Mouse (Mus musculus) layer of hippocampus, adult 11-12 months (tissue): ENCODE results near the gene Cd40.

Source experiments
- DNase-seq: peaks from one replicate; pipeline ENCODE4 v3.0.0; 2022; ENCODE audit warnings: low spot score

Cd40 gene

DNA sequence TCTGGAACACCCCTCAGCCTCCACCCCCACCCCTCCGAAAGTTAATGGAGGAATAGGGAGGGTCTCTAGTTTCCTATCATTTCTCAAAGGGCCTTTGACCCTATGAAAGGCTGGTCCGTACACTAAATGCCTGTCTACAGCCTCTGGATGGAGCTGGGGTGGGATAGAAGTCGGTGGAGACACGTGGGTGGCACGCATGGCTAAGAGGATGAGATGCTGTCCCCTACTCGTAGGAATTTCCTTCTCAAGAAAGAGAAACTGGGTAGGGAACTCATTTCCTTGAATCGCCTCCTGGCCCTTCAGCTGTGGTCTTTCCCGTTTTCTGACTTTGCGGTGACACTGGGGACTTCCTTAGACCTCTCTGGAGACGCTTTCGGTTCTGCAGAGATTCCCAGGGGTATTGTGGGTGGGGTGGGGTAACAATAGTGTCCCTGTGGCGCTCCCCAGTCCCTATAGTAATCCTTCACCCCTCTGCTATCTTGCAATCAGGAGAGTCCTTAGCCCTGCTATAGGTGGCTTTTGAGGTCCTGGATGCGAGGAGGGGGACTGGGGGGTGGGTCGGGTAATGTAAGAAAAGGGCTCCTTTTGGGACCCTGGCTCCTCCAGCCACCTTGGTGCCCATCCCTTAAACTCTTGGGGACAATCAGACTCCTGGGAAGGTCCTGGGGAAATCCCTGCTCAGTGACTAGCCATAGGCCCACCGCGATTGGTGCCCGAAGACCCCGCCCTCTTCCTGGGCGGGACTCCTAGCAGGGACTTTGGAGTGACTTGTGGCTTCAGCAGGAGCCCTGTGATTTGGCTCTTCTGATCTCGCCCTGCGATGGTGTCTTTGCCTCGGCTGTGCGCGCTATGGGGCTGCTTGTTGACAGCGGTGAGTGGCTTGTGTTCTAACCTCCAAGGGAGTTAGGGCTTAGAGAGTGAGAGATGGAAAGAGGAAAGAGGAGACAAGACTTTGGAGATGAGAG lies at the start of gene Cd40:
Gene Cd40 (plus strand): TSS at position 740 of the 965 bp plus-strand sequence.
- DNase-seq = no peak

DNA sequence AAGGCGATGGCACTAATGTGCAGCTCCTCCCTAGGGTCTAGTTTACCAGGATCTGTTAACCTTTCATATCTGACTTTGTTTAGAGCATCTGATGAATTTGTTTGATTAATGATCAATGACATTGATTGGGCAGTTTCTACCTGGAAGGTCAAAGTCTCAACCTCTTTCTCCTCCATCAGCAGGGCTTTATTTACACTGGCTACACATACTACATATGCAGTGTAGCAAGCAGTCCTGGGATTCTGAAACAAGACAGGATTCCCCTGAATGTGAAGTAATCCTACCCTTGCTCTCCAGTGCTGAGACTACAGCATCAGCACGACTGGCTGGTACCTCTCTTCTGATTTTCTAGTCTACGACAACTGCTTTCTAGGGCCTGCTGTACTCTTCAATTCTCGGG lies 48.6 kb upstream of the Cd40 start:
- no peak for DNase-seq

DNA sequence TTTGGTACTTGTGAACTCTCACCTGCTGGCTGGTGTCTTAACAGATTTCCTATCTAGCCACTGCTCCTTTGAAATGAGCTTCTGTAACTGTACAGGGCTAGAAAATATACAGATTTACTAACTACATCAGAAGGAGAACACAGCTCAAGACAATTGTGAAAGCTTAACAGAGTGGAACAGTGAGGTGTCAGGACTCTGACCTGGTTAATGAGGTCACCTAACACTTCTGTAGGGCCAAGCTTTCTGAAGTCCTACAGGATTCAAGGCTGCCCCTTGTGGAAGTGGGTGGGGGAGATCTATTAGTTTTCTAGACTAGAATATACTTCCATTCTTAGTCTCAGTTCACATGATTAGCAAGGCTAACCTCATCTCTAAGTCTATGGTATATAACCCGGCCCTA lies 47.4 kb upstream of the Cd40 start:
- DNase-seq = no peak

DNA sequence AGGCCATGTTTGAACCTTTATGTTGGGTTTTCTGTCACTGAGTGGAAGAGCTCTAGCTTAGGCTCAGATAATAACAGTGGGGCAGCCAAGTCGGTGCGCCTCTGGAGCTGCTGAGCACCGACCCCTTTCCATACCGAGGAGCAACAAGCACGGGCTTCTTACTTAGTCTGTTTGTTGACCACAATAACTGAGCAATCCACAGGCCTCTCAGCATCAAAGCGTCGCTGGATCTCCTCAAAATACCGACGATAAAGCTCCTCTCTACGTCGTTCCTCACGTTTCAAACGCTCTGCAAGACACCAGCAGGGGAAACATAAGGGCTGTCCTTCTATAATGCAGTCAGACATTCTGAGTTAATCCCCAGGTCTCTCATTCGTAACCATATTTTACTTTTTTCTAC lies 46.3 kb upstream of the Cd40 start:
- DNase-seq = no peak

DNA sequence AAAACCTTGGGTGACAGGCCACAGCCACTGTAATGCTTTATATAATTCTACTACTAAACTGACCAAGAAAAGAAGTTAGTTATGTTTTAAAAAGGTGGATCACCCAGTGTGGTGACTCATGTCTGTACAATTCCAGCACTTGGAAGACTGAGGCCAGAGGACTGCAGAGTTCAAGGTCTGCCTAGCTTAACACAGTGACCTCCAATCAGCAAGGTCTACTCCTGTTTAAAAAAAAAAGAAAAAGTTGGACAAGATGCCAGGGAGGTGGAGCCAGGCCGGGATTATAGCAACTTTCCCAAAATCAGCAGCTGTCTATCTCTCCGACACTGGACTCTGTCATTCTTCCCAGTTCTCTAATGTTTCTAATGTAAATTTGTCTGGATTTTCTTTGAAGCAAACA lies 45.8 kb upstream of the Cd40 start:
- DNase-seq = no peak

DNA sequence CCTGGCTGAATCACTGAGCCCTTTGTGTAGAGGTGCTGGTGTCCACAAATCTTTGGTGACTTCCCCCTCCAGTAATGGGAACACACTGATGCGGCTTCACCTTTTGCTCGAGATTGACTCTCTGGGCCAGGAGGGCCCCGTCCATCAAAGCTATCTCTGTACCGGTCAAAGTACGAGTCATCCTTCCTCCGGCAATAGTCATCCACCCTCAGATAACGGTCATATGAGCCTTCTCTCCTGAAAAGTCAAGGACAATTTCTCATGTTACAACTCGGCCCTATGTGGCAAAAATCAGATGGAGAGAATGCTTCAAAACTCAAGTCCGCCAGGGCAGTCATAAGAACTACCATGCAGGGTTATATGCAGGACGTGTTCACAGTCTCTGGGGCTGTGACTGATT lies 45.1 kb upstream of the Cd40 start:
- no peak for DNase-seq

DNA sequence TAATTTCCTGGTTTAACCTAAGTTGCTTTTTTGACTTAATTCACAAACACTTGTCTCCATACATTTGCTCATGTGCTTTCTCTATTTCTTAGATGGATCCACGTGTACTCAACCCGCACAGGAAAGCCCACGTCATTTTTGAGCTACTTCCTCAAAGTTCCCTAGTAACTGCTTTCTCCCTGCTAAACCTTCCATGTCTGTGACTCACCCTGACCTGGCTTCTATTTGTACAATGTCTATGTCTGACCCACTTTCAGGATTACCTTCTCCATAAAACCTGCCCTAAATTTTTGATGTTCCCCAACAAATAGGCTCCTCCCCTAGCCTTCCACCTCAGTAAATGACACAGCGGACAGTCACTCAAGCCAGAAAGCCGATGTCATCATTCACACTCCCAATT lies 40.5 kb upstream of the Cd40 start:
- no peak for DNase-seq

DNA sequence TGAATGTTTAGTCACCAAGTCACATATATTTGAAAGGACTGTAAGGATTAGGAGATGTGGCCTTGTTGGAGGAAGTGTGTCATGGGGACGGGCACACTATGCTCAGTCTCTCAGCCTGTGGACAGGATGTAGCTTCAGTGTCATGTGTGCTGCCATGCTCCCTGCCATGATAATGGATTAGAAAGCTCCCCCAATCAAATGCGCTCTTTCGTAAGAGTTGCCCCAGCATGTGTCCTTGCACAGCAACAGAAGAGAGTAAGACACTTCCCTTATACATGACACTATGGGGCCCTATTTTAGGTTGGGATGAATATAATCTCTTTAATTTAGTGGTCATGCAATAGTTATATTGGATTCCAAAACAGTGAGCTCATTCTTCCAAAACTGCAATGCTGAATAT lies 34.9 kb upstream of the Cd40 start:
- DNase-seq = no peak

DNA sequence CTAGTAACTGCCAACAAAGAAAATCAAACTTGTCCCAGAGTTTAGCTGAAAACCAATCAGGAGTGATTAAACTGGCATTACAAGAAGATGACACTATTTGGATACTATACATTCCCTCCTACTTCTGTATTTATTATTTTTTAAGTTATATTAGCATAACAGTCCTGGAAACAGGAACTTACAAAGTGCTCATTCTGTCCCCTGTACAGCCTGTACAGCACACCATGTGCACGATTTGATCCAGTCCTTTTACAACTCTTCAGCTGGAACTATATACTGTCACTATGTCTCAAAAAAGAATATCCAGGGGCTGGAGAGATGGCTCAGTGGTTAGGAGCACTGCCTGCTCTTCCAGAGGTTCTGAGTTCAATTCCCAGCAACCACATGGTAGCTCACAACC lies 28.3 kb upstream of the Cd40 start:
- DNase-seq = no peak

DNA sequence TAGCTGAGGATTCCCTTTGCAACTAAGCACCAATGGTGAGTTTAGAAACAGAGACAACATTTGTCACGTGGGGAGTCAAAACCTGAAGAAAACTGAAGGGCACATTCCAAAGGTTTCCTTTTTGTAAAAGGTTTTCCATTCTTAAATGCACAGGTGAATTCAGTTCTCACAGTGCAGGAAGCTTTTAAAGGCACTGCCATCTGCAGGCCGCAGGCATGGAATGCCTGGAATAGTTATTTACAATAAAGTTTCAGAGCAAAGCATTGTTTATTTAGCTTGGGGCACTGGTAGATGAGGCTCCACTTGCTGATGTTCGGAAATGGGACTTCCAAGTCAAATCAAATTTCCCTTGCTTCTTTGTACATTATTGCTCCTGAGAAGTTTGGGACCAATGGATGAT lies 22.9 kb upstream of the Cd40 start:
- no peak for DNase-seq

DNA sequence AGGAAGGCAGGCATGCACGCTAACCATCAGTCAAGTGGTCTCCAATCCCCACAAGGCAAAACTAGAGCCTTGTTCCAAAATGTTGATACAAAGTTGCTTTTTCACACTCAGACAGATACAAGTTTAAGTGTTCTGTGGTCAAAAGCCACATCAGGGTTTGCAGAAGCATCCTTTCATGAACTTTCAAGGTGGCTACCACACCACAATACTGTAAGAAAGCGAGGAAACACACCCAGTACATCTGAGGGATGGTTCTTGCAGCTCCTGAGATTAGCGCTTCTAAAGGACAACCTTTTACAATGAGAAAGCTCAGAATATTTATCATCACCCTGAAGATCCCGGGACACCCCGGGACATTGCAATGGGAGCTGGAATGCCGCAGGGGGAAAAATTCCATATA lies 22.1 kb upstream of the Cd40 start:
- DNase-seq = no peak

DNA sequence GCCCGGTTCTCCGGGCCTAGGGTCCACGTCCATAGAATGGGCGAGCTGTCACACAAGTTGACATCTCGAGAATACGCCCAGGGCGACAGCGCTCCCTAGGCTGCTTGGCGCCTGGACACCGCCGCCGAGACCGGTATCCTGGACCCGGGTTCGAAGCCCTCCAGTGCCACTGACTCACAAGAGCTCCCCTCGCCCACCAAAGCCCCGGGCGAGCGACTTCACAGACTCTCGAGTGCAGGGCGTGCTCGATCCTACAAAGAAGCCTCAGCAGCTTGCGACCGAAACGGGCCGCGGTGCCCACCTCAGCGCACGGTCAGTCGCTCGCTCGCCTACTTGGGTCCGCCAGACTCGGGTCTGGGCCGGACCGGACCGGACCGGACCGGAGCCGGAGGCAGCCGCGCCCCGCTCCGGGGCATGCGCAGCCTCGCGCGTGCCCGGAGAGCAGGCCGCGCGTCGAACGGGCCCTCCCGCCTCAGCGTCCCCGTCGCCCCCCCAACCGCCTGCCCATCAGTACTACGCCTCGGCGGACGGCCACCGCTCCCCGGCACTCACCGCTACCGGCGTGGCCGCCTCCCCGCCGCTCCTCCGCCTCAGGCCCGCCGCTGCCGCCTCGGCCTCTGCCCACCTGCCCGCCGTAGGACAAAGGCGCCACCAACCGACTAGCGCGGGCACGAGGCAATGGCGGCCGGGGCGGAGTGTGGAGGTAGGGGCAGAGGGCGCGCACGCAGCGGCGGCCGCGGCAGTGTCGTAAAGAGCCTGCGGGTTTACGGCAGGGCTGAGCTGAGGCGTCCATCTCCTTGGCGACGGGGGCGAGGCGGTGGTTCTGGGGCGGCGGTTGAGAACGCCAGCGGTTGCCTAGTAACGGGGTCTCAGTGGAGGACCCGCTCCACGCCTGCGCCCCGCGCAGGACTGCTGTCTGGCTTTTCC lies 21.0 kb upstream of the Cd40 start, which contains the start of gene Ncoa5:
Gene Ncoa5 (minus strand): TSS at position 737 of the 927 bp plus-strand sequence.
- DNase-seq = peak; percentile 97

DNA sequence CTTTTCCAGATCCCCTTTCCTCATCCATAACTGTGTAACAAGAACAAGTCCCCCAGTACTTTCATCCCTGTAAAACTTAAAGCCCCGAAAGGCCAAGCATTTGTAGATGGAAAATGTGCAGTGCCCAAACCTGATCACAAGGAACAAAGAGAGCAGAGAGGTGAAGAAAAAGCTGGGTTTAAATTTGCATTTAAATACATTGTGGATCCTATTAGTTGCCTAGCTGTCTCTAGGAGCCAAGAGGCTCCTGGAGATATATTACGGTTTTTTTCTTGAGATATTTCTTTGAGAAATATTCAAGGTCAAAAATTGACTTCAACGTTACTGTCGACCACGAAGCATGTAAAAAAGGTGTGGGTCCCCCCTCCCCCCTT lies 20.4 kb upstream of the Cd40 start:
- no peak for DNase-seq

DNA sequence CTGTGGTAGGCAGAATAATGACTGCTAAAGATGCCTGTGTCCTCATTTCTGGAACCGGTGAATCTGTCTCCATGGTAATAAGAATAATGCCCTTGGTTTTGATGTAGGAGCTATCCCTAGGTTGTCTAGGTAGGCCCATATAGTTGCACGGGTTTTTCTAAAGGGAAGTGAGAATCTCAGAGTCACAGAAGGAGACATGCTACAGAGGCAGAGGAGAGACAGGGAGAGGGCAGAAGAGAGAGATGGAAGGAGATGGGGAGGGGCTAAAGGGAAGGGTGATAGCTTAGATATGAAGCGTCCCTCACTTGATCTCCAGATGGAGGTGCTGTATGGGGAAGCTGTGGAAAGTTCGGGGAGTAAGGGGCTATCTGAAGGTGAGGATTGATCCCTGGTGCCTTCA lies 18.0 kb upstream of the Cd40 start:
- no peak for DNase-seq

DNA sequence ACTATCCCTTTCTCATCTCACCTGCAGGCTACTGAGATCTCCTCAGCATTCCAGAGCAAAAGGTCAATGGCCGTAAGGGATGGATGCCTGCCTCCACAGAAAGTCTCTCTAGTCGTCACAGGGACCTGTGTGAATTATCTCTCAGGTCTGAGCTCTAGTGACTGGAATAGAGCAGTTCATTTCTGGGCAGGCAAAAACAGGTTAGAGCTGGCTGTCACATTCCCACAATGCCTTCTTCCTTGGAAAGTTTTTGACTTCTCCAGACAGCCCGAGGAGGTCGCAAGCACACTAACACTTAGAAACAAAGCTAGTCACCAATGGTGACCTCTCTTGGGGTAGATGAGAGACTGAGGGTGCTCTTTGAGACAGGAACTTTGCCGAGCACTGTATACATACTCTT lies 13.3 kb upstream of the Cd40 start:
- no peak for DNase-seq

DNA sequence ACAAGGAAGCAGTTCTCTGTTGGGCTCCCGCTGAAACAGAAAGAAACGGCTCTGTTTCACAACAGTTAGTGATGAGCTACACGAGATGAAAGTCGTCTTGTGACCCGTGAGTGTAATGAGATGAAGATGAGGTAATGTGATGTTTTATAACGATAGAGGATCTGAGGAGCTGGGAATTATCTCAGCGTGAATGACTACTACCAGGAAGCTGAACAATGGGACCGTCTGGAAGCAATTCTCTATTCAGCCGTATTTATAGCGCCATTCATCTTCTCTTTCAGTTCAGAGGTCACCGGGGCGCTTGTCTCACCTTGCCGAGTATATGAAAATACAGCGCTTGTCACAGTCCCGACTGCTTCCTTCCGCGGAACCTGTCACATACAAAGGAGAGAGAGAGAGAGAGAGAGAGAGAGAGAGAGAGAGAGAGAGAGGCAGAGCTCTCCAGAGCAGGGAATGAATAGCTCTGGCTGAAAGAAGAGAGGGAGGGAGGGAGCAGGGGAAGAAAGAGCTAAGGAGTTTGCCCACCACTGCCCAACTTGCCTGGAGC lies 12.3 kb upstream of the Cd40 start:
- DNase-seq = no peak

DNA sequence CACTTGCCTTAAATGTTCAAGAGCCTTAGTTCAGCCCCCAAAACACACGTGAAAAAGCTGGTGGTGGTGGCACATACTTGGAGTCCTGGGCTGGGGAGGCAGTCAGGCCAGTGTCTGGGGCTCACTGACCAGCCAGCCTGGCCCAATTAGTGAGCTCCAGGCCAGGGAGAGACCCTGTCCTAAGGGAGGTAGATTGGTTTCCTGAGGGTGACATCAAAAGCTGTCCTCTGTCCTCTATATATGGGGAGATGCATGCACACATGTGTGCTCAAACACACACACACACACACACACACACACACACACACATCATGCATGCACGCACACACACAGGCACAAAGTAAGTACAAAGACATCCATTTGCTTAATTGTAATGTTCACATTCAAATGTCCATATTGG lies 11.7 kb upstream of the Cd40 start:
- DNase-seq = no peak

DNA sequence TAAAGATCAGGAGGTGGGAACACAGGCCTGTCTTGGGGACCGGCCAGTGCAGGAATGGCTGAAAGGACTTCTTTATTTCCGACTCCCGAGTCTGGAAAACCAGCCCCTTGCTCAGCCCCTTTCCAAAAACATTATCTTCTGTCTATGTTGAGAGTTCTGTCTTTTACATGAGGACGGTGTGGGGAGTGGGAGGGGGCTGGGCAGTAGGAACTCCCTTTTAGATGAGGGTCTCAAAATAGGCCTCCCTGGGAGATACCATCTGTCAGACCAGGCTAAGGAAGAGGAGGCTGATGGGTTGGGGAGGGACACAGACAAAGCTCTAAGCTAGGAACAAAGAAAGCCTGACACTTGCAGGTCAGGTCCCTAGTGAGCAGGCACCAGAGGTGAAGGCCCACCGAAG lies 6.4 kb upstream of the Cd40 start:
- DNase-seq = no peak

DNA sequence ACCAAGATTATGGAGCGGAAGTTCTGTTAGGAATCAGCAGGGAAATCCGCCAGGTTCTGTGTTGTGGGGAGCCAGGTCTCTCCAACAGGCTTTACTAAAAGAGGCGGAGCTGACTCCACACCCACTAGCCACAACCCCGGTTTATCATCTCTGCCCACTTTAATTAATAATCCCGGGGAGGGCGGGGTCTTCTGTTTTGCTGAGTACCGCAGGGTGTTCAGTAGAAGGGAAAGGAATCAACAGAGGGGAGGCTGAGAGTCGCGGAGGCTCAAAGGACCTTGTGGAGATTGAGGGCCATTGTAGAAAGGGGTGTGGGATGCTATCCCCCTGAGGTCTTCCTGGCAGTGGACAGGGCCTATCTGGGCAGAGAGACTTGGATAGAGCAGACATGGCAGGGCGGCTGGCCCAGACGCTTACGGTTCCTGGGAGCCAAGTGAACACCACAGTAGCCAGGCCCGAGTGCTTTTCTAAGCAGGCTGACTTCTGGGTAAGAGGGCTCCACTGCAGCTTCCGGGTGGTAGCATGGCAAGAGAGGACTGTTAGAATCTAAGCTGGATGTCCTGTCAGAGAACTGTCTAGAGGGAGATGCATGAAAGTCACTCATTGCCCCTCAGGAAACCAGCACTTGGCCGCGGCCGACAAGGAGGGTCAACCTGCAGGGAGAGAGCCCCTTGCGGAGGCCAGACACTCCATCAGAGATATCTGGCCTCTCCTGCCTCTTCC lies 4.4 kb upstream of the Cd40 start:
- no peak for DNase-seq

DNA sequence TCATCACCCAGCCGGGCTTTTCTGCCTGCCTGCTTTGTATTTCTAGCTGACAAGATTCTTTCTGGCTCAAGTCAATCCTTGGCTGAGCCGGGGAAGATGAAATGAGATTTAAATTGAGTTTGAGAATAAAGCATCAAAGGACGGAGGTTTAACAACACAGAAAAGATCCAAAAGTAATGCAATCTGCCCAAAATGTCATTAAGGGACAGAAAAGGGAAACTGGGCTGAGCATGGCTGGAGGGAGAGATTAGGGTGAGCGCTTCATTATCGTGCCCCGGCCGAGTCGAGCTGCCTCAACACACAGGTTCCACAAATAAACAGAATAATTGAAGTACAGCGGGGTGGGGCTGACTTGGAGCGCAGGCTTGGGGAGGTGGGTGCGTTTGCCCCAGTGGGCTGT lies 3.9 kb upstream of the Cd40 start:
- DNase-seq = no peak

DNA sequence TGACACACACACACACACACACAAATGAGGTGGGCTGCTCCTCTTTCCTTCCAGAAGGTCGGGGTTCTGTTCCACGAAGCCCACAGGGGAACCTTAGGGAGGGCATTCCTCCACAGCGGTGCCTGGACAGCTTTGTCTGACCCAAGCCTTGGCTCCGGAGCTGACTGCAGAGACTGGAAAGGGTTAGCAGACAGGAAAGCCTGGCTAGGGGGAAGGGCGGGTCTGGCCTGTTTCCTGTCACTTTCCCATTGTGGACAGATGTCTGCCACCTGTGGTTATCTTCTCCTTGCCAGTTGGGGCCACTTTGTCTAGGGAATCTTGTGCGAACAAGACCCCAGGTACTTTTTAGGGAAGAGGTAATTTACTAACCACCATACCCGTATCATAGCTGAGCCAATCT lies 478 bp downstream of the Cd40 start:
- DNase-seq = no peak
